Mouse (Mus musculus): ENCODE results near the gene Tuba4a. TPM values are rescaled to one million over a fixed set of nuclear protein-coding genes. Genes with fewer than 3 reads are reported as not detected.

The Tuba4a gene
- total and polyA plus RNA-seq, 3 experiments = 180 to 294 (median 192) TPM

DNA sequence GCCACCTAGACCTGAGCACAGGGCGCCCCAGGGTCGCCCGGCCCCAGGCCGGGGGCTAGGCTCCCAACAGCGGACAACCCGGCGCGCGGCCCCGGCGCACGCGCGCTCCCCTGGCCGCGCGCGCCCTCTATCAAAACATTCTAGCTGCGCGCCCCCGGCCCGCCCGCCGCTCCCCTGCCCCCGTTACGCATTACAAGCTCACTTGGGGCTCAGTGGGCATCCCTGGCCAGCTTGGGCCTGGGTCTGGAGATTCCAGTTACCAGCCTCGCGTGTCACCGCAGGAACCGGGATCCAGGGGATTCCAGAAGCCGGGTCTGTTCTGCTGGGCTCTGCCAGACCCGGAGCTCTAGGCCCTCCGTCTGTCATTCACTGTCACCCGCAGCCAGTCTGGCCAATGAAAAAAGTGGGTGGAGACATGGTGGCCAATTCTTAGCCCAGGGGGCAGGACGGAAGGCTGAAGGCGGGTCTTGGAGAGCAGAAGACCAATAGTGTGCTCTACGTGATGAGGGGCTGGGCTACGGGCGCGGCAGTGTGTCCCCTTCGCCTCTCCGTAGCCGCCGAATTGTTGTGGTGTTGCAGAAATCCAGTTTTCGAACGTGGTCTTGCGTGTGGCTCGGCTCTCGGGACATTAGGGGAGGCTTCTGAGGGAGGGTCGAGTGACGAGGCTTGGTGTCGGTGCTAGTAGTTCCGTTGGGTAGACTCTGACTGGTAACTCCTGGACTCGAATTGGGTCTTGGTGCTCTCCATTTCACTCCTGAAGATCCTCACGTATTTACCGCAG is 27.9 kb downstream of the Tuba4a start, which contains the start of the genes Ankzf1 and Atg9a:
TSS of gene Ankzf1 (plus strand) at position 530 of the 781 bp plus-strand sequence.
TSS of gene Atg9a (minus strand) at position 575 of the 781 bp plus-strand sequence.
- Histone ChIP-seq H3K4me1 (ENCODE audit: control insufficient read depth in 1 of 2, insufficient read depth in 2 of 2) (peaks cover 10 to 38% of the 10 kb centered on the region in 2 experiments), H3K9me3 (replicated peaks; ENCODE audit: low read length) (no peaks in the 10 kb centered on the region), H3K9ac (ENCODE audit: insufficient read depth, low read depth) (peak within 1 kb of the TSS; percentile 90), H3K4me3 (replicated peaks in 1 of 3; ENCODE audit: low read depth in 2 of 3, low read length in 2 of 3, poor library complexity in 1 of 3) (peak within 1 kb of the TSS; percentile 89 to 98 (median 97)), H3K27ac (ENCODE audit: insufficient read depth, low read depth) (peak within 1 kb of the TSS; percentile 93), H3K36me3 (replicated peaks in 1 of 2; ENCODE audit: control insufficient read depth in 1 of 2, insufficient read depth in 1 of 2, low read length in 1 of 2) (peaks cover 18 to 54% of the 10 kb centered on the region in 2 experiments), H3K4me2 (ENCODE audit: insufficient read depth, low read depth, poor library complexity, severe bottlenecking) (peak within 1 kb of the TSS; percentile 86), H3K79me2 (replicated peaks; ENCODE audit: control insufficient read depth, extremely low read depth, insufficient read depth, poor library complexity, severe bottlenecking) (no peaks in the 10 kb centered on the region), H3K27me3 (replicated peaks) (no peaks in the 10 kb centered on the region)
- in situ Hi-C loops (cut with MboI; ENCODE audit: low pct_ligation_motif_present, low pct_unique_long_range_greater_than_20kb, low sequenced_read_pairs) = no loop called here
- DNase-seq (ENCODE audit: extremely low read depth) = peak; percentile 98
- dilution Hi-C loops (cut with MboI; ENCODE audit: extremely low pct_ligation_motif_present, extremely low pct_unique_long_range_greater_than_20kb, low sequenced_read_pairs) = no loop called here
- peak; percentile 78 for TF ChIP-seq NELFE (IDR thresholded peaks at IDR 0.05; ENCODE audit: low read depth, low read length)
- no peak; a peak in 1 of 4 replicates for TF ChIP-seq CTCF (conservative IDR thresholded peaks at IDR 0.05 in 1 of 2, IDR thresholded peaks at IDR 0.05 in 1 of 2; ENCODE audit: low read depth in 2 of 2, low read length in 2 of 2)
- no peak for TF ChIP-seq RCOR1 (conservative IDR thresholded peaks at IDR 0.05; ENCODE audit: low read depth, low read length)
- peak; percentile 86 for TF ChIP-seq CHD2 (IDR thresholded peaks at IDR 0.05; ENCODE audit: low read length)
- TF ChIP-seq ZKSCAN1 (IDR thresholded peaks at IDR 0.05; ENCODE audit: borderline replicate concordance, low read depth, low read length) = no peak
- peak; percentile 51 for TF ChIP-seq TCF12 (IDR thresholded peaks at IDR 0.05; ENCODE audit: low read depth, low read length)
- peak; percentile 62 for TF ChIP-seq NRF1 (IDR thresholded peaks at IDR 0.05; ENCODE audit: low read depth, low read length)
- TF ChIP-seq CHD1 (IDR thresholded peaks at IDR 0.05; ENCODE audit: low read depth, low read length) = no peak
- no peak for TF ChIP-seq EP300 (IDR thresholded peaks at IDR 0.05; ENCODE audit: low read length)
- 0 out of 2 replicates have a peak, but pooled peaks have one; percentile 7 for TF ChIP-seq IRF4 (IDR thresholded peaks at IDR 0.05; ENCODE audit: low read depth, low read length)
- TF ChIP-seq ZC3H11A (IDR thresholded peaks at IDR 0.05; ENCODE audit: low read depth, low read length) = no peak
- TF ChIP-seq MEF2A (IDR thresholded peaks at IDR 0.05; ENCODE audit: borderline replicate concordance, low read depth, low read length) = peak; percentile 52; the same call in 1 of the 2 replicates
- peak; percentile 78 for TF ChIP-seq HCFC1 (IDR thresholded peaks at IDR 0.05; ENCODE audit: low read depth, low read length)
- TF ChIP-seq USF1 (IDR thresholded peaks at IDR 0.05; ENCODE audit: low read depth, low read length) = no peak
- TF ChIP-seq JUND (conservative IDR thresholded peaks at IDR 0.05; ENCODE audit: low read depth, low read length) = no peak
- TF ChIP-seq SMC3 (IDR thresholded peaks at IDR 0.05; ENCODE audit: low read depth, low read length) = no peak
- TF ChIP-seq GABPA (IDR thresholded peaks at IDR 0.05; ENCODE audit: insufficient replicate concordance, low read depth, low read length) = no peak; the same call in 1 of the 2 replicates
- peak; percentile 92 for TF ChIP-seq MXI1 (IDR thresholded peaks at IDR 0.05; ENCODE audit: low read depth, low read length)
- TF ChIP-seq MAZ (IDR thresholded peaks at IDR 0.05; ENCODE audit: low read depth, low read length) = peak; percentile 68; the same call in 1 of the 2 replicates
- no peak for TF ChIP-seq USF2 (conservative IDR thresholded peaks at IDR 0.05; ENCODE audit: low read depth, low read length)
- peak; percentile 75; the same call in 1 of the 2 replicates for TF ChIP-seq MYC (IDR thresholded peaks at IDR 0.05; ENCODE audit: low read depth, low read length)
- TF ChIP-seq RAD21 (IDR thresholded peaks at IDR 0.05; ENCODE audit: low read depth, low read length) = no peak
- no peak for TF ChIP-seq ETS1 (conservative IDR thresholded peaks at IDR 0.05; ENCODE audit: low read depth, low read length)
- peak; percentile 51; the same call in 1 of the 2 replicates for TF ChIP-seq KAT2A (IDR thresholded peaks at IDR 0.05; ENCODE audit: insufficient replicate concordance, low read length)
- TF ChIP-seq ZNF384 (IDR thresholded peaks at IDR 0.05; ENCODE audit: low read depth, low read length) = no peak
- TF ChIP-seq MAFK (IDR thresholded peaks at IDR 0.05; ENCODE audit: insufficient replicate concordance, low read length) = no peak
- TF ChIP-seq ZMIZ1 (IDR thresholded peaks at IDR 0.05; ENCODE audit: low read depth, low read length) = peak; percentile 69; the same call in 1 of the 2 replicates
- no peak for TF ChIP-seq E2F4 (IDR thresholded peaks at IDR 0.05; ENCODE audit: insufficient replicate concordance, low read depth, low read length)
- peak; percentile 67; the same call in 1 of the 2 replicates for TF ChIP-seq ELF1 (IDR thresholded peaks at IDR 0.05; ENCODE audit: low read depth, low read length)
- peak; percentile 63; the same call in 1 of the 2 replicates for TF ChIP-seq POLR2A (IDR thresholded peaks at IDR 0.05; ENCODE audit: low read depth, low read length)
- no peak for TF ChIP-seq JUN (IDR thresholded peaks at IDR 0.05; ENCODE audit: insufficient read depth, low read depth, low read length)
- TF ChIP-seq TBP (conservative IDR thresholded peaks at IDR 0.05; ENCODE audit: low read depth, low read length) = peak; percentile 44; the same call in 1 of the 2 replicates
- TF ChIP-seq SIN3A (IDR thresholded peaks at IDR 0.05; ENCODE audit: low read length) = peak; percentile 90
- TF ChIP-seq PAX5 (IDR thresholded peaks at IDR 0.05; ENCODE audit: low read length) = no peak
- TF ChIP-seq BHLHE40 (IDR thresholded peaks at IDR 0.05; ENCODE audit: low read depth, low read length) = no peak
- no peak for TF ChIP-seq UBTF (IDR thresholded peaks at IDR 0.05; ENCODE audit: low read depth, low read length)
- peak; percentile 72 for TF ChIP-seq POLR2AphosphoS2 (IDR thresholded peaks at IDR 0.05; ENCODE audit: low read depth, low read length)
- 0 out of 2 replicates have a peak, but pooled peaks have one; percentile 38 for TF ChIP-seq MAX (IDR thresholded peaks at IDR 0.05; ENCODE audit: low read length)
